Mouse (Mus musculus) heart, adult 2 months (tissue): Measurements from ENCODE around the gene Atp8a1.

Experiments
- CTCF ChIP-seq: fragments of 200-600 bp; IDR thresholded peaks from 2 replicates; pipeline ENCODE4 v1.8.1; 2022; ENCODE audit warnings: antibody characterized with exemption, mild to moderate bottlenecking, moderate library complexity
- EP300 ChIP-seq: fragments of 200-500 bp; IDR thresholded peaks from 2 replicates; pipeline ENCODE4 v1.6.1; 2011; ENCODE audit warnings: low read depth, low read length, control low read depth; ENCODE audit not compliant: insufficient read depth
- POLR2A ChIP-seq: fragments of 200-500 bp; IDR thresholded peaks from 2 replicates; pipeline ENCODE4 v1.6.1; 2011; ENCODE audit warnings: mild to moderate bottlenecking, low read depth, low read length, control low read depth; ENCODE audit not compliant: insufficient read depth

GRCm38 (mm10) chr5:67798348-67798747 is 48.9 kb downstream of the Atp8a1 start:
- no peak for TF ChIP-seq CTCF
- no peak for TF ChIP-seq EP300
- no peak for TF ChIP-seq POLR2A
